Mouse (Mus musculus): ENCODE data around the gene Ucma. TPM values are rescaled to one million over a fixed set of nuclear protein-coding genes. Genes with fewer than 3 reads are reported as not detected.

Ucma gene
- polyA plus RNA-seq, 1 experiment from 2014 or later: not detected

- 31% methylated on average over 5 of the region's 5 CpGs for WGBS
- no peak overlapping the region for H3K9ac ChIP-seq
- no peaks in the 10 kb centered on the region for H3K9me3 ChIP-seq
- no peaks in the 10 kb centered on the region for H3K27me3 ChIP-seq (replicated peaks)
- no peak for ATAC-seq (ENCODE audit: insufficient read depth, low FRiP score, low read depth)
- no peak overlapping the region for H3K27ac ChIP-seq
- no peak overlapping the region for H3K4me2 ChIP-seq
- no peaks in the 10 kb centered on the region for H3K36me3 ChIP-seq
- H3K4me3 ChIP-seq (replicated peaks): no peak overlapping the region
- H3K4me1 ChIP-seq: no peaks in the 10 kb centered on the region
Observed at GRCm38 (mm10) chr2:4983987-4984386, 8.1 kb downstream of the Ucma start.

GRCm38 (mm10) chr2:4985000-4985399 is 9.1 kb downstream of the Ucma start:
- 72% methylated on average over 6 of the region's 6 CpGs for WGBS
- H3K27ac ChIP-seq: no peak overlapping the region
- no peak overlapping the region for H3K9ac ChIP-seq
- no peaks in the 10 kb centered on the region for H3K4me1 ChIP-seq
- no peak overlapping the region for H3K4me3 ChIP-seq (replicated peaks)
- H3K36me3 ChIP-seq: no peaks in the 10 kb centered on the region
- no peaks in the 10 kb centered on the region for H3K9me3 ChIP-seq
- no peak for ATAC-seq (ENCODE audit: insufficient read depth, low FRiP score, low read depth)
- no peak overlapping the region for H3K4me2 ChIP-seq
- no peaks in the 10 kb centered on the region for H3K27me3 ChIP-seq (replicated peaks)

- no peaks in the 10 kb centered on the region for H3K4me1 ChIP-seq
- no peaks in the 10 kb centered on the region for H3K36me3 ChIP-seq
- H3K27ac ChIP-seq: no peak overlapping the region
- 75% methylated on average over 4 of the region's 4 CpGs for WGBS
- no peak overlapping the region for H3K9ac ChIP-seq
- no peak for ATAC-seq (ENCODE audit: insufficient read depth, low FRiP score, low read depth)
- H3K4me2 ChIP-seq: no peak overlapping the region
- H3K9me3 ChIP-seq: no peaks in the 10 kb centered on the region
- H3K27me3 ChIP-seq (replicated peaks): no peaks in the 10 kb centered on the region
- no peak overlapping the region for H3K4me3 ChIP-seq (replicated peaks)
Observed at GRCm38 (mm10) chr2:4986798-4987197, 10.9 kb downstream of the Ucma start.

GRCm38 (mm10) chr2:4987388-4988180 is 11.7 kb downstream of the Ucma start:
- Histone ChIP-seq H3K4me3 (replicated peaks) (no peak overlapping the region), H3K36me3 (0 out of 2 replicates have a peak, but pooled peaks cover 3% of the 10 kb centered on the region), H3K27me3 (replicated peaks) (no peaks in the 10 kb centered on the region), H3K27ac (no peak overlapping the region), H3K9ac (no peak overlapping the region), H3K4me1 (no peaks in the 10 kb centered on the region), H3K9me3 (no peaks in the 10 kb centered on the region), H3K4me2 (no peak overlapping the region)
- ATAC-seq (ENCODE audit: insufficient read depth, low FRiP score, low read depth): no peak
- WGBS: 79% methylated on average over 8 of the region's 8 CpGs

- H3K4me2 ChIP-seq: no peak overlapping the region
Observed at GRCm38 (mm10) chr2:4988826-4989424, 13.0 kb downstream of the Ucma start.

GRCm38 (mm10) chr2:4993584-4993983 is 17.7 kb downstream of the Ucma start:
- Histone ChIP-seq H3K4me3 (replicated peaks) (no peak overlapping the region), H3K9ac (no peak overlapping the region), H3K27me3 (replicated peaks) (no peaks in the 10 kb centered on the region), H3K36me3 (peaks cover 24% of the 10 kb centered on the region; the same call in 1 of the 2 replicates), H3K4me1 (no peaks in the 10 kb centered on the region), H3K9me3 (no peaks in the 10 kb centered on the region), H3K27ac (no peak overlapping the region), H3K4me2 (no peak overlapping the region)
- no peak for ATAC-seq (ENCODE audit: insufficient read depth, low FRiP score, low read depth)
- 92% methylated on average over 11 of the region's 11 CpGs for WGBS

More at GRCm38 (mm10) chr2:4988826-4989424, 13.0 kb downstream of the Ucma start:
- WGBS: 78% methylated on average over 11 of the region's 11 CpGs
- H3K9ac ChIP-seq: no peak overlapping the region
- ATAC-seq (ENCODE audit: insufficient read depth, low FRiP score, low read depth): no peak
- H3K27me3 ChIP-seq (replicated peaks): no peaks in the 10 kb centered on the region
- no peaks in the 10 kb centered on the region for H3K4me1 ChIP-seq
- H3K9me3 ChIP-seq: no peaks in the 10 kb centered on the region
- H3K27ac ChIP-seq: no peak overlapping the region
- H3K4me3 ChIP-seq (replicated peaks): no peak overlapping the region
- H3K36me3 ChIP-seq: 0 out of 2 replicates have a peak, but pooled peaks cover 7% of the 10 kb centered on the region

GRCm38 (mm10) chr2:4994436-4994835 is 18.5 kb downstream of the Ucma start:
- Histone ChIP-seq H3K4me2 (no peak overlapping the region), H3K4me1 (no peaks in the 10 kb centered on the region), H3K27me3 (replicated peaks) (no peaks in the 10 kb centered on the region), H3K9ac (no peak overlapping the region), H3K36me3 (peaks cover 30% of the 10 kb centered on the region), H3K27ac (no peak overlapping the region), H3K4me3 (replicated peaks) (no peak overlapping the region), H3K9me3 (no peaks in the 10 kb centered on the region)
- no peak for ATAC-seq (ENCODE audit: insufficient read depth, low FRiP score, low read depth)
- 89% methylated on average over 4 of the region's 4 CpGs for WGBS

GRCm38 (mm10) chr2:4995646-4996045 is 19.7 kb downstream of the Ucma start:
- H3K4me2 ChIP-seq: no peak overlapping the region
- H3K4me1 ChIP-seq: no peaks in the 10 kb centered on the region
- H3K4me3 ChIP-seq (replicated peaks): no peak overlapping the region
- no peaks in the 10 kb centered on the region for H3K9me3 ChIP-seq
- H3K9ac ChIP-seq: no peak overlapping the region
- no peaks in the 10 kb centered on the region for H3K27me3 ChIP-seq (replicated peaks)
- WGBS: 83% methylated on average over 11 of the region's 11 CpGs
- no peak for ATAC-seq (ENCODE audit: insufficient read depth, low FRiP score, low read depth)
- peaks cover 40% of the 10 kb centered on the region for H3K36me3 ChIP-seq
- no peak overlapping the region for H3K27ac ChIP-seq

- Histone ChIP-seq H3K9ac (no peak overlapping the region), H3K9me3 (no peaks in the 10 kb centered on the region), H3K4me2 (no peak overlapping the region), H3K36me3 (peaks cover 46% of the 10 kb centered on the region), H3K4me1 (no peaks in the 10 kb centered on the region), H3K27me3 (replicated peaks) (no peaks in the 10 kb centered on the region), H3K4me3 (replicated peaks) (no peak overlapping the region), H3K27ac (no peak overlapping the region)
- no peak; the same call in 1 of the 2 replicates for ATAC-seq (ENCODE audit: insufficient read depth, low FRiP score, low read depth)
- WGBS: 83% methylated on average over 6 of the region's 6 CpGs
Observed at GRCm38 (mm10) chr2:4996421-4996824, 20.5 kb downstream of the Ucma start.

GRCm38 (mm10) chr2:4998905-4999304 is 23.0 kb downstream of the Ucma start:
- H3K27ac ChIP-seq: no peak overlapping the region
- H3K9ac ChIP-seq: no peak overlapping the region
- H3K9me3 ChIP-seq: no peaks in the 10 kb centered on the region
- 83% methylated on average over 3 of the region's 3 CpGs for WGBS
- H3K4me3 ChIP-seq (replicated peaks): no peak overlapping the region
- no peak for ATAC-seq (ENCODE audit: insufficient read depth, low FRiP score, low read depth)
- no peaks in the 10 kb centered on the region for H3K4me1 ChIP-seq
- H3K4me2 ChIP-seq: no peak overlapping the region
- no peaks in the 10 kb centered on the region for H3K27me3 ChIP-seq (replicated peaks)
- H3K36me3 ChIP-seq: peaks cover 39% of the 10 kb centered on the region

- H3K9me3 ChIP-seq: no peaks in the 10 kb centered on the region
- H3K4me3 ChIP-seq (replicated peaks): no peak overlapping the region
- H3K27ac ChIP-seq: no peak overlapping the region
- peaks cover 30% of the 10 kb centered on the region for H3K36me3 ChIP-seq
- no peaks in the 10 kb centered on the region for H3K4me1 ChIP-seq
- no peak overlapping the region for H3K4me2 ChIP-seq
- no peak for ATAC-seq (ENCODE audit: insufficient read depth, low FRiP score, low read depth)
- WGBS: 88% methylated on average over 6 of the region's 6 CpGs
- H3K27me3 ChIP-seq (replicated peaks): no peaks in the 10 kb centered on the region
- H3K9ac ChIP-seq: no peak overlapping the region
Observed at GRCm38 (mm10) chr2:5001266-5001665, 25.3 kb downstream of the Ucma start.

- H3K9me3 ChIP-seq: no peaks in the 10 kb centered on the region
- H3K27ac ChIP-seq: no peak overlapping the region
- 93% methylated on average over 4 of the region's 4 CpGs for WGBS
- H3K4me2 ChIP-seq: no peak overlapping the region
- H3K4me1 ChIP-seq: 0 out of 2 replicates have a peak, but pooled peaks cover 8% of the 10 kb centered on the region
- peaks cover 21% of the 10 kb centered on the region for H3K36me3 ChIP-seq
- H3K9ac ChIP-seq: no peak overlapping the region
- no peaks in the 10 kb centered on the region for H3K27me3 ChIP-seq (replicated peaks)
- ATAC-seq (ENCODE audit: insufficient read depth, low FRiP score, low read depth): no peak
- H3K4me3 ChIP-seq (replicated peaks): no peak overlapping the region
Observed at GRCm38 (mm10) chr2:5007107-5007506, 31.2 kb downstream of the Ucma start.

Measured in stomach, embryonic 15.5 days (tissue).